Mouse (Mus musculus): ENCODE measurements around the gene Gm36864. TPM values are rescaled to one million over a fixed set of nuclear protein-coding genes. Genes with fewer than 3 reads are reported as not detected.
"Not testable (repeated sequence)": the region's sequence is repeated elsewhere in the genome, so short reads cannot be mapped to it uniquely, and the experiment has no call there.

Gm36864 gene
- polyA plus RNA-seq (2014; fragmentation: Nextera tagmentation; extraction: Ambion mirVana), result not detected in 2 replicates

DNA sequence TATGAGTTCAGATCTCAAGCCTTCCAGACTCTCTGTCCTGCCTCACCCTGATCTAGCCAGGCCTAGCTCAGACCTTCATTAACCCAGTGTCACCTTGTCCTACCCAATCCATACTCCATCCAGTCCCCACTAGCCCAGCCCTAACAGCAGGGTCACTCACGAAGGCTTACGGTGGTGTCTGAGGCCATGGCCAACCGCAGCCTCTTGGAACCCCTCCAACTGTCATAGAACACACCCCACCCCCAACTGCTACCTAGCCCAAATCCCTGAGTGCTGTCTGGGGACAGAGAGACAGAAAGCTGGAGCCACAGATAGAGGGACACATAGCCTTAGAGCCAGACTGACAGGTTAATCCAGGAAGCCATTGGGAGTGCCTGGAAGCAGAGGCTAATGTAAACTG lies at the start of gene Gm36864:
Gm36864 (plus strand) TSS at position 269 of the 400 bp plus-strand sequence.
- Histone ChIP-seq H3K4me2 (ENCODE audit: low read depth, low read length, severe bottlenecking) (no peak within 1 kb of the TSS), H3K27ac (ENCODE audit: low read depth, low read length) (no peak within 1 kb of the TSS), H3K27me3 (ENCODE audit: control insufficient read depth, insufficient read depth, low read length) (no peaks in the 10 kb centered on the region), H3K4me3 (ENCODE audit: low read depth, low read length) (no peak within 1 kb of the TSS), H3K9ac (ENCODE audit: low read length) (no peak within 1 kb of the TSS), H3K36me3 (ENCODE audit: control insufficient read depth, insufficient read depth, low read length) (no peaks in the 10 kb centered on the region), H3K4me1 (replicated peaks; ENCODE audit: control insufficient read depth, insufficient read depth, low read length) (no peaks in the 10 kb centered on the region), H3K9me3 (ENCODE audit: control insufficient read depth, low read length) (no peaks in the 10 kb centered on the region)
- no peak for ATAC-seq (replicated peaks; ENCODE audit: low FRiP score)
- DNase-seq (ENCODE audit: low spot score), result no peak
- 82% methylated on average over 3 of the region's 3 CpGs for WGBS

GRCm38 (mm10) chr7:44186516-44186915 lies 49.5 kb upstream of the Gm36864 start:
- H3K4me1 ChIP-seq (replicated peaks; ENCODE audit: control insufficient read depth, insufficient read depth, low read length); H3K4me3 ChIP-seq (ENCODE audit: low read depth, low read length); H3K9me3 ChIP-seq (ENCODE audit: control insufficient read depth, low read length); H3K36me3 ChIP-seq (ENCODE audit: control insufficient read depth, insufficient read depth, low read length); ATAC-seq (replicated peaks; ENCODE audit: low FRiP score); H3K9ac ChIP-seq (ENCODE audit: low read length); H3K27ac ChIP-seq (ENCODE audit: low read depth, low read length); DNase-seq (ENCODE audit: low spot score); H3K4me2 ChIP-seq (ENCODE audit: low read depth, low read length, severe bottlenecking); H3K27me3 ChIP-seq (ENCODE audit: control insufficient read depth, insufficient read depth, low read length): not testable (repeated sequence)
- WGBS, result 75% methylated on average over 8 of the region's 8 CpGs

DNA sequence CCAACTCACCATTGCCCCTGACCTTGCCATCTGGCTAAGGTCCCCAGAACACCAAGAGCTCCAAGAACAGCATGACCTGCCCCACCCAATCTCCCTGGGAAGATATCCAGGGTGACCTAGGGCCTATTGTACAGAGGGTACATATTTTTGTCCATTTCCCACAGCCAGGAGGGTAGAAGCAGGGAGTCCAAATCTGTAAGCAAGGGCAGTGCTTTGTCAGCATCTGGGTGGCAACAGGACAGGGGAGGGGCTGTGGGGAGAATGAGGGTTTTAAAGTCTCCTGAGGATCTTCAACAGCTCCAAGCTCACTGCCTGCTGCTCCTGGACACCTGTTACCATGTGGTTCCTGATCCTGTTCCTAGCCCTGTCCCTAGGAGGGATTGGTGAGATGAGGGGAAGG lies 48.0 kb upstream of the Gm36864 start, which contains the start of gene Klk1b24:
Klk1b24 (plus strand) TSS at position 301 of the 400 bp plus-strand sequence.
- H3K27me3 ChIP-seq (ENCODE audit: control insufficient read depth, insufficient read depth, low read length); H3K27ac ChIP-seq (ENCODE audit: low read depth, low read length); H3K9me3 ChIP-seq (ENCODE audit: control insufficient read depth, low read length); H3K4me3 ChIP-seq (ENCODE audit: low read depth, low read length); H3K36me3 ChIP-seq (ENCODE audit: control insufficient read depth, insufficient read depth, low read length); DNase-seq (ENCODE audit: low spot score); H3K4me1 ChIP-seq (replicated peaks; ENCODE audit: control insufficient read depth, insufficient read depth, low read length); H3K9ac ChIP-seq (ENCODE audit: low read length); H3K4me2 ChIP-seq (ENCODE audit: low read depth, low read length, severe bottlenecking); ATAC-seq (replicated peaks; ENCODE audit: low FRiP score): not testable (repeated sequence)

DNA sequence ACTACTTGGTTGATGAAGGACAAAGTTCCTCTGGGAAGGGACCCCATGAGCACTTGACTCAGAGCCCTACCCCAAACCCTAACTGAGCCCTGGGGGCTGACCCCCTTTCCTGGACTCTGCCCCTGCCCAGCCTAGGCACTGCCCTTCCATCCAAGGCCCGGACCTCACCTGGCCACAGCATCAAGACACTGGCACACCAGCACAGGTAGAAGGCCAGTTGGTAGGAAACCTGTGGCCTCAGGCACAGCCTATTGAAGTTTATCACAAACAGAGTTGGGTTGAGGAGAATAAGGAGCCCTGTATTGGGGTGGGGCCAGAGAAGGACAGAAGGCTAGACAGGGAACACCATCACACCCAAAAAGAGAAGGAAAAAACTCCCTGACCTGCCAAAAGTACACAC lies 42.5 kb upstream of the Gm36864 start:
- H3K27me3 ChIP-seq (ENCODE audit: control insufficient read depth, insufficient read depth, low read length); H3K9ac ChIP-seq (ENCODE audit: low read length); DNase-seq (ENCODE audit: low spot score); H3K4me3 ChIP-seq (ENCODE audit: low read depth, low read length); H3K4me1 ChIP-seq (replicated peaks; ENCODE audit: control insufficient read depth, insufficient read depth, low read length); H3K27ac ChIP-seq (ENCODE audit: low read depth, low read length); H3K9me3 ChIP-seq (ENCODE audit: control insufficient read depth, low read length); H3K4me2 ChIP-seq (ENCODE audit: low read depth, low read length, severe bottlenecking); H3K36me3 ChIP-seq (ENCODE audit: control insufficient read depth, insufficient read depth, low read length); ATAC-seq (replicated peaks; ENCODE audit: low FRiP score): not testable (repeated sequence)
- 100% methylated on average over 1 of the region's 1 CpGs for WGBS

DNA sequence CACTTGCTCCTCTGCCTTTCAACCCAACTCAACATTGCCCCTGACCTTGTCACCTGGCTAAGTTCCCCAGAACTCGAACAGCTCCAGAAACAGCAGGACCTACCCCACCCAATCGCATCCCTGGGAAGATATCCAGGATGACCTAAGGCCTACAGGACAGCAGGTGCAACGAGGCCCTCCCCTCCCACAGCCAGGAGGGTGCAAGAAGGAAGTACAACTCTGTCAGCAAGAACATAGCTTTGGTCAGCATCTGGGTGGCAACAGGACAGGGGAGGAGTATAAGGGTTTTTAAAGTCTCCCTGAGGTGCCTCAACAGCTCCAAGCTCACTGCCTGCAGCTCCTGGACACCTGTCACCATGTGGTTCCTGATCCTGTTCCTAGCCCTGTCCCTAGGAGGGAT lies 38.1 kb upstream of the Gm36864 start, which contains the start of gene Klk1b3:
Klk1b3 (plus strand) TSS at position 301 of the 400 bp plus-strand sequence.
- ATAC-seq (replicated peaks; ENCODE audit: low FRiP score), result no peak
- 80% methylated on average over 3 of the region's 3 CpGs for WGBS

GRCm38 (mm10) chr7:44207135-44207534 lies 28.8 kb upstream of the Gm36864 start, which contains the start of gene Klk1b4:
Gene Klk1b4, plus strand, starts transcription at chr7:44207435.
- H3K9me3 ChIP-seq (ENCODE audit: control insufficient read depth, low read length); H3K4me3 ChIP-seq (ENCODE audit: low read depth, low read length); H3K9ac ChIP-seq (ENCODE audit: low read length); H3K27ac ChIP-seq (ENCODE audit: low read depth, low read length); DNase-seq (ENCODE audit: low spot score); ATAC-seq (replicated peaks; ENCODE audit: low FRiP score); H3K27me3 ChIP-seq (ENCODE audit: control insufficient read depth, insufficient read depth, low read length); H3K36me3 ChIP-seq (ENCODE audit: control insufficient read depth, insufficient read depth, low read length); H3K4me1 ChIP-seq (replicated peaks; ENCODE audit: control insufficient read depth, insufficient read depth, low read length); H3K4me2 ChIP-seq (ENCODE audit: low read depth, low read length, severe bottlenecking): not testable (repeated sequence)
- 58% methylated on average over 3 of the region's 3 CpGs for WGBS

More for the DNA sequence above, 38.1 kb upstream of the Gm36864 start, which contains the start of gene Klk1b3:
- H3K4me1 ChIP-seq (replicated peaks; ENCODE audit: control insufficient read depth, insufficient read depth, low read length), result no peaks in the 10 kb centered on the region
- no peak within 1 kb of the TSS for H3K27ac ChIP-seq (ENCODE audit: low read depth, low read length)
- no peaks in the 10 kb centered on the region for H3K9me3 ChIP-seq (ENCODE audit: control insufficient read depth, low read length)
- no peaks in the 10 kb centered on the region for H3K36me3 ChIP-seq (ENCODE audit: control insufficient read depth, insufficient read depth, low read length)
- H3K9ac ChIP-seq (ENCODE audit: low read length), result no peak within 1 kb of the TSS
- no peak within 1 kb of the TSS for H3K4me3 ChIP-seq (ENCODE audit: low read depth, low read length)
- no peak for DNase-seq (ENCODE audit: low spot score)
- no peaks in the 10 kb centered on the region for H3K27me3 ChIP-seq (ENCODE audit: control insufficient read depth, insufficient read depth, low read length)
- no peak within 1 kb of the TSS for H3K4me2 ChIP-seq (ENCODE audit: low read depth, low read length, severe bottlenecking)

DNA sequence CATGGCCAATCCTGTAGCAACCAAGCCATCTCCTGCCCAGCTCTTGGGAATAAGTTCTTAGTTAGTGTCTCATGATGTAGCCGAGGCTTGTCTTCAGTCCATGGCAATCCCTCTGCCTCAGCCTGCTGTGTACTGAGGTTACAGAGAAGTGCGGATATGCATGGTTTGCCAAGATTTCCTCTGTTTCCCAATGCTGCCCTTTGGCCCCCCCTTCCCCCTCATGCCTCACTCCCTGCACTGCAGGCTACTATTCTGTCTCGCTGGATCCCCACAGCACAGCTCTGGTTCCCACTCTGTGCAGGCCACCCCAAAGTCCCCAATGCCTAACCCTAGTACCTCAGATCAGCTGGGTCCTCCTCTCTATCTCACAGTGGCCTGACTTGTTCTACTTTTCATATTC lies 27.7 kb upstream of the Gm36864 start:
- Histone ChIP-seq H3K9ac (ENCODE audit: low read length) (no peak overlapping the region), H3K4me3 (ENCODE audit: low read depth, low read length) (no peak overlapping the region), H3K36me3 (ENCODE audit: control insufficient read depth, insufficient read depth, low read length) (no peaks in the 10 kb centered on the region), H3K4me2 (ENCODE audit: low read depth, low read length, severe bottlenecking) (no peak overlapping the region), H3K27ac (ENCODE audit: low read depth, low read length) (no peak overlapping the region), H3K9me3 (ENCODE audit: control insufficient read depth, low read length) (no peaks in the 10 kb centered on the region), H3K27me3 (ENCODE audit: control insufficient read depth, insufficient read depth, low read length) (no peaks in the 10 kb centered on the region), H3K4me1 (replicated peaks; ENCODE audit: control insufficient read depth, insufficient read depth, low read length) (no peaks in the 10 kb centered on the region)
- 94% methylated on average over 3 of the region's 3 CpGs for WGBS
- DNase-seq (ENCODE audit: low spot score), result no peak
- no peak for ATAC-seq (replicated peaks; ENCODE audit: low FRiP score)

DNA sequence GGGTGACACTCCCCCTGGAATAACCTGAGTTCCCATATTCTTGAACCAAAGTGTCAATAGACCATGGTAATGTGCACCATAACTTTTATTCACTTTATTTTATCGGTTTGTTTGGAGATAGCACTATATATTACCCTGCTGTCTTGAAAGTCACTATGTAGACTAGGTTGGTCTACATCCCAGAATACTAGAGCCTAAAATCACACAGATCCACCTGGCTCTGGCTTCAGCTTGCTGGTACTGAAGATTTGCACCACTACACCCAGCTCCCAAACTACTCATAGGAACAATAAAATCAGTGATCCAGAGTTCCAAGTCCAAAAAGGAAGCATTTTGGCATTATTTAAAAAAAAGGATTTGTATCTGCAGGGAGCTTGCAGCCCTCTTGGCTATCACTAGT lies 20.3 kb upstream of the Gm36864 start, which contains the start of gene Klk1b5:
Klk1b5 (plus strand) TSS at position 301 of the 400 bp plus-strand sequence.
- DNase-seq (ENCODE audit: low spot score), result no peak
- Histone ChIP-seq H3K4me3 (ENCODE audit: low read depth, low read length) (no peak within 1 kb of the TSS), H3K4me1 (replicated peaks; ENCODE audit: control insufficient read depth, insufficient read depth, low read length) (no peaks in the 10 kb centered on the region), H3K4me2 (ENCODE audit: low read depth, low read length, severe bottlenecking) (no peak within 1 kb of the TSS), H3K27ac (ENCODE audit: low read depth, low read length) (no peak within 1 kb of the TSS), H3K27me3 (ENCODE audit: control insufficient read depth, insufficient read depth, low read length) (no peaks in the 10 kb centered on the region), H3K36me3 (ENCODE audit: control insufficient read depth, insufficient read depth, low read length) (no peaks in the 10 kb centered on the region), H3K9ac (ENCODE audit: low read length) (no peak within 1 kb of the TSS), H3K9me3 (ENCODE audit: control insufficient read depth, low read length) (no peaks in the 10 kb centered on the region)
- ATAC-seq (replicated peaks; ENCODE audit: low FRiP score), result no peak
- WGBS, result 76% methylated on average over 1 of the region's 1 CpGs

GRCm38 (mm10) chr7:44221601-44222000 lies 14.4 kb upstream of the Gm36864 start:
- not testable (repeated sequence) for DNase-seq (ENCODE audit: low spot score); H3K4me3 ChIP-seq (ENCODE audit: low read depth, low read length); H3K9me3 ChIP-seq (ENCODE audit: control insufficient read depth, low read length); H3K9ac ChIP-seq (ENCODE audit: low read length); H3K4me2 ChIP-seq (ENCODE audit: low read depth, low read length, severe bottlenecking); H3K4me1 ChIP-seq (replicated peaks; ENCODE audit: control insufficient read depth, insufficient read depth, low read length); ATAC-seq (replicated peaks; ENCODE audit: low FRiP score); H3K27me3 ChIP-seq (ENCODE audit: control insufficient read depth, insufficient read depth, low read length); H3K27ac ChIP-seq (ENCODE audit: low read depth, low read length); H3K36me3 ChIP-seq (ENCODE audit: control insufficient read depth, insufficient read depth, low read length)
- 77% methylated on average over 8 of the region's 10 CpGs for WGBS
